10 mouse cellular contexts compared by ENCODE assay signal in the genomic region with DNA sequence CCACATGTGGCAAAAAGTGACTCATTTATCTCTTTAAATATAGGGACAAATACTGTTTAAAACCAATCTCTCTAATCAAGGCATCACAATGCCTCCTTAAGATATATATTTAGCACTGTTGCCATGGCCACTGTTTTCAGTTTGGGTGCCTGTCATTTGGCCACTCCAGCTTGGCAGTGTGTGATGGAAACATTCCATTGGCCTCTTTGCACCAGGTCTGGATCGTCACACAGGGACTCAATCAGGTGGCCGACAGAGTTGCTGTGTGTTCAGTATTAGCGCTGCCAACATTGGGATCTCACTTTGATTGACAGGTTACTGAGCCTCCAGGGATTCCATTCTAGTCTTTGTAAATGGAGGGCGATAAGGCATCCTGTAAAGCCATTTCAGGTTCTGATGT. TPM values are rescaled to one million over a fixed set of nuclear protein-coding genes. Genes with fewer than 3 reads are reported as not detected.
A peak's percentile ranks its signal among the peaks of the same experiment; 100 is the strongest.
DNase-seq lines count a peak whose midpoint lies in the region; ATAC-seq and TF ChIP-seq lines count a peak whose summit lies in the region.
"Had no signal": no experiment of that assay in that cellular context is flagged by ENCODE, and none has a peak within 500 bp of the region (broad histone marks: within the 10 kb centered on the region; RNA-seq: fewer than 3 reads in every experiment).

No protein-coding gene starts in this region.

- no peak overlapping the region for H3K4me3 ChIP-seq in heart, postnatal 0 days (ENCODE audit: low read depth, low read length)
- no peak overlapping the region for H3K4me3 ChIP-seq in stomach, postnatal 0 days (ENCODE audit: low read depth, low read length)
- H3K4me3 ChIP-seq in liver, postnatal 0 days (ENCODE audit: low read depth, low read length), result no peak overlapping the region
- H3K4me3 ChIP-seq: left cerebral cortex, adult 2 months; midbrain, embryonic 12.5 days had no signal

- peaks cover 9% of the 10 kb centered on the region; the same call in 1 of the 2 replicates for H3K4me1 ChIP-seq in heart, postnatal 0 days (ENCODE audit: control insufficient read depth, insufficient read depth)
- H3K4me1 ChIP-seq in stomach, postnatal 0 days (replicated peaks; ENCODE audit: control insufficient read depth, insufficient read depth), result no peaks in the 10 kb centered on the region
- peaks cover 7% of the 10 kb centered on the region; the same call in 1 of the 2 replicates for H3K4me1 ChIP-seq in liver, postnatal 0 days (ENCODE audit: insufficient read depth)
- H3K4me1 ChIP-seq: midbrain, embryonic 12.5 days had no signal

- DNase-seq in cerebellum, adult 11-12 months, result peak; percentile 22
- peak; percentile 10 to 20 for DNase-seq in right cerebral cortex, adult 2 months (ENCODE audit: low spot score in 2 of 2)
- no peak for DNase-seq in right cerebral cortex, postnatal 14 days
- DNase-seq in heart, postnatal 0 days (ENCODE audit: low spot score), result peak; percentile 90
- DNase-seq in stomach, postnatal 0 days (ENCODE audit: low spot score), result no peak
- DNase-seq in liver, postnatal 0 days, result no peak
- no peak for DNase-seq in embryo, embryonic 11 days

- H3K36me3 ChIP-seq in heart, postnatal 0 days (replicated peaks; ENCODE audit: control insufficient read depth, insufficient read depth, low read length), result no peaks in the 10 kb centered on the region
- no peaks in the 10 kb centered on the region for H3K36me3 ChIP-seq in stomach, postnatal 0 days (ENCODE audit: control insufficient read depth, insufficient read depth, low read length)
- no peaks in the 10 kb centered on the region for H3K36me3 ChIP-seq in liver, postnatal 0 days (replicated peaks; ENCODE audit: insufficient read depth, low read length)
- H3K36me3 ChIP-seq: midbrain, embryonic 12.5 days had no signal

- H3K4me2 ChIP-seq in heart, postnatal 0 days (ENCODE audit: low read depth, low read length), result no peak overlapping the region
- no peak overlapping the region for H3K4me2 ChIP-seq in stomach, postnatal 0 days (replicated peaks; ENCODE audit: low read depth)
- no peak overlapping the region for H3K4me2 ChIP-seq in liver, postnatal 0 days (ENCODE audit: low read depth, low read length)
- H3K4me2 ChIP-seq: midbrain, embryonic 12.5 days had no signal

- H3K9ac ChIP-seq in heart, postnatal 0 days (replicated peaks; ENCODE audit: low read depth, low read length), result no peak overlapping the region
- H3K9ac ChIP-seq in stomach, postnatal 0 days (ENCODE audit: low read length), result no peak overlapping the region
- no peak overlapping the region for H3K9ac ChIP-seq in liver, postnatal 0 days (replicated peaks)
- H3K9ac ChIP-seq: midbrain, embryonic 12.5 days had no signal

- TF ChIP-seq CTCF in heart, postnatal 0 days (IDR thresholded peaks at IDR 0.05; ENCODE audit: low read depth), result no peak
- TF ChIP-seq CTCF in stomach, postnatal 0 days (IDR thresholded peaks at IDR 0.05; ENCODE audit: low read depth), result no peak
- TF ChIP-seq CTCF in liver, postnatal 0 days (IDR thresholded peaks at IDR 0.05; ENCODE audit: low read depth), result no peak

- WGBS in heart, postnatal 0 days, result 13% methylated on average over 4 of the region's 4 CpGs
- 35% methylated on average over 4 of the region's 4 CpGs for WGBS in stomach, postnatal 0 days
- 66% methylated on average over 4 of the region's 4 CpGs for WGBS in liver, postnatal 0 days (ENCODE audit: insufficient replicate concordance)

- peak overlapping the region; percentile 68 for H3K27ac ChIP-seq in heart, postnatal 0 days (ENCODE audit: low read depth)
- H3K27ac ChIP-seq in stomach, postnatal 0 days (replicated peaks), result peak overlapping the region; percentile 20; the same call in 1 of the 2 replicates
- no peak overlapping the region for H3K27ac ChIP-seq in liver, postnatal 0 days (ENCODE audit: low read depth)
- H3K27ac ChIP-seq: left cerebral cortex, adult 2 months; midbrain, embryonic 12.5 days had no signal

- H3K27me3 ChIP-seq in heart, postnatal 0 days (ENCODE audit: control insufficient read depth, insufficient read depth, low read length), result no peaks in the 10 kb centered on the region
- H3K27me3 ChIP-seq in stomach, postnatal 0 days (ENCODE audit: control insufficient read depth, insufficient read depth, low read length), result no peaks in the 10 kb centered on the region
- no peaks in the 10 kb centered on the region for H3K27me3 ChIP-seq in liver, postnatal 0 days (ENCODE audit: insufficient read depth, low read length)
- H3K27me3 ChIP-seq: midbrain, embryonic 12.5 days had no signal

- no peak for TF ChIP-seq EP300 in heart, postnatal 0 days (IDR thresholded peaks at IDR 0.05; ENCODE audit: low read depth)
- no peak for TF ChIP-seq EP300 in stomach, postnatal 0 days (optimal IDR thresholded peaks at IDR 0.05)
- TF ChIP-seq EP300 in liver, postnatal 0 days (IDR thresholded peaks at IDR 0.05; ENCODE audit: low read depth), result no peak

- no peak for ATAC-seq in cerebellum, adult (ENCODE audit: insufficient number of reproducible peaks, low FRiP score, low TSS enrichment)
- peak; percentile 93 for ATAC-seq in heart, postnatal 0 days (ENCODE audit: insufficient read depth, low read depth)
- no peak for ATAC-seq in stomach, postnatal 0 days (ENCODE audit: low FRiP score, low TSS enrichment)
- ATAC-seq in liver, postnatal 0 days, result no peak

- no peaks in the 10 kb centered on the region for H3K9me3 ChIP-seq in heart, postnatal 0 days (replicated peaks; ENCODE audit: control insufficient read depth, low read length)
- H3K9me3 ChIP-seq in stomach, postnatal 0 days (ENCODE audit: control insufficient read depth, low read length), result no peaks in the 10 kb centered on the region
- H3K9me3 ChIP-seq in liver, postnatal 0 days (ENCODE audit: low read length), result no peaks in the 10 kb centered on the region
- H3K9me3 ChIP-seq: midbrain, embryonic 12.5 days had no signal

RNA-seq across cellular contexts. Expression of gene Otud1, which starts 46.1 kb away (rescaled TPM):
- 10.6 and 38.4 TPM in 2 replicates for total RNA-seq in heart, postnatal 0 days (2014; rRNA removed; ENCODE audit: low replicate concordance)
- polyA plus RNA-seq in heart, postnatal 0 days (2015; fragmentation: Nextera tagmentation; extraction: Ambion mirVana), result 4.4 and 5.6 TPM in 2 replicates
- polyA plus RNA-seq in stomach, postnatal 0 days (2015; fragmentation: Nextera tagmentation; extraction: Ambion mirVana), result 3.3 and 4.7 TPM in 2 replicates
- polyA plus RNA-seq in liver, postnatal 0 days (2015; fragmentation: Nextera tagmentation; extraction: Ambion mirVana), result 1.3 and 1.4 TPM in 2 replicates

Comparison
In these comparisons a context has a peak if more than half of its experiments do, and no peak if none do; other contexts are left out.
1. DNase-seq: peak in cerebellum, adult 11-12 months (single experiment), right cerebral cortex, adult 2 months (2 of 2) and heart, postnatal 0 days (single experiment); none in right cerebral cortex, postnatal 14 days (single experiment), stomach, postnatal 0 days (single experiment), liver, postnatal 0 days (single experiment) and embryo, embryonic 11 days (single experiment).